Mouse (Mus musculus): ENCODE measurements around the gene Col9a2. TPM values are rescaled to one million over a fixed set of nuclear protein-coding genes. Genes with fewer than 3 reads are reported as not detected.

Gene Col9a2
- polyA plus RNA-seq (2014; fragmentation: Nextera tagmentation; extraction: Ambion mirVana): 7.7 and 8.6 TPM in 2 replicates

- no peaks in the 10 kb centered on the region for H3K36me3 ChIP-seq (ENCODE audit: control insufficient read depth, insufficient read depth, low read length)
- H3K9me3 ChIP-seq (ENCODE audit: control insufficient read depth, low read length): no peaks in the 10 kb centered on the region
- no peak within 1 kb of the TSS for H3K27ac ChIP-seq (ENCODE audit: low read depth)
- DNase-seq (ENCODE audit: low spot score) (peak; percentile 73), ATAC-seq (replicated peaks; ENCODE audit: low FRiP score, low TSS enrichment, low read depth) (no peak)
- WGBS: 3% methylated on average over 46 of the region's 46 CpGs
- peak within 1 kb of the TSS; percentile 79 for H3K4me2 ChIP-seq (ENCODE audit: low read length)
- H3K4me1 ChIP-seq (replicated peaks; ENCODE audit: control insufficient read depth, insufficient read depth, low read length): peaks cover 30% of the 10 kb centered on the region
- peaks cover 12% of the 10 kb centered on the region; the same call in 1 of the 2 replicates for H3K27me3 ChIP-seq (replicated peaks; ENCODE audit: control insufficient read depth, insufficient read depth, low read length)
- peak within 1 kb of the TSS; percentile 48 for H3K4me3 ChIP-seq (ENCODE audit: low read depth, low read length)
- H3K9ac ChIP-seq (ENCODE audit: low read length): peak within 1 kb of the TSS; percentile 55
Observed at GRCm38 (mm10) chr4:121039331-121040115, at the start of gene Col9a2. TSS of gene Col9a2 (plus strand) at chr4:121039385.

- Histone ChIP-seq H3K27ac (ENCODE audit: low read depth) (no peak overlapping the region), H3K4me1 (replicated peaks; ENCODE audit: control insufficient read depth, insufficient read depth, low read length) (no peaks in the 10 kb centered on the region), H3K36me3 (ENCODE audit: control insufficient read depth, insufficient read depth, low read length) (no peaks in the 10 kb centered on the region), H3K4me3 (ENCODE audit: low read depth, low read length) (no peak overlapping the region), H3K9ac (ENCODE audit: low read length) (no peak overlapping the region), H3K27me3 (replicated peaks; ENCODE audit: control insufficient read depth, insufficient read depth, low read length) (no peaks in the 10 kb centered on the region), H3K4me2 (ENCODE audit: low read length) (no peak overlapping the region), H3K9me3 (ENCODE audit: control insufficient read depth, low read length) (0 out of 2 replicates have a peak, but pooled peaks cover 2% of the 10 kb centered on the region)
- DNase-seq (ENCODE audit: low spot score) (no peak), ATAC-seq (replicated peaks; ENCODE audit: low FRiP score, low TSS enrichment, low read depth) (no peak)
- WGBS: 75% methylated on average over 2 of the region's 2 CpGs
Observed at GRCm38 (mm10) chr4:120992284-120992683, 46.9 kb upstream of the Col9a2 start.

DNA sequence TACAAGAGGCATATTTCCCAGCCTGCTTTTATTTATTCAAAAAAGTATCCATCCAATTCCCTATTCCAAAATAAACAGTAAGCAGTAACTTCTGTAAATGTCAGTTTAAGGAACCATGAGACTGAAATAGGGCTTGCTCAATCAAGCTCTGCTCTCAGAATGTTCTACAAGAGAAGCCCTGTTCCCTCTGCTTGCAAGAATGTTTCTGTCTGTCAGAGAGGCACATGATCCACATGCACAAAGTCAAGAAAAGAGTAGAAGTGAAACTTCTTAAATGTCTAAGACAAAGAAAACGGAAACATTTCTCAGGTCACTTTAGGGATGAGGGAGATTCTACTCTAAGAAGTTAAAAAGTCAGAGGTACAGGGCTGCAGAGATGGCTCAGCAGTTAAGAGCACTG, 46.2 kb upstream of the Col9a2 start:
- H3K36me3 ChIP-seq (ENCODE audit: control insufficient read depth, insufficient read depth, low read length): no peaks in the 10 kb centered on the region
- H3K4me3 ChIP-seq (ENCODE audit: low read depth, low read length): no peak overlapping the region
- H3K9me3 ChIP-seq (ENCODE audit: control insufficient read depth, low read length): 0 out of 2 replicates have a peak, but pooled peaks cover 2% of the 10 kb centered on the region
- no peak overlapping the region for H3K9ac ChIP-seq (ENCODE audit: low read length)
- WGBS: 83% methylated on average over 1 of the region's 1 CpGs
- ATAC-seq (replicated peaks; ENCODE audit: low FRiP score, low TSS enrichment, low read depth): no peak
- no peaks in the 10 kb centered on the region for H3K27me3 ChIP-seq (replicated peaks; ENCODE audit: control insufficient read depth, insufficient read depth, low read length)
- no peaks in the 10 kb centered on the region for H3K4me1 ChIP-seq (replicated peaks; ENCODE audit: control insufficient read depth, insufficient read depth, low read length)
- DNase-seq (ENCODE audit: low spot score): no peak
- no peak overlapping the region for H3K27ac ChIP-seq (ENCODE audit: low read depth)
- no peak overlapping the region for H3K4me2 ChIP-seq (ENCODE audit: low read length)

- H3K4me1 ChIP-seq (replicated peaks; ENCODE audit: control insufficient read depth, insufficient read depth, low read length): no peaks in the 10 kb centered on the region
Observed at GRCm38 (mm10) chr4:120995911-120996310, 43.3 kb upstream of the Col9a2 start.

DNA sequence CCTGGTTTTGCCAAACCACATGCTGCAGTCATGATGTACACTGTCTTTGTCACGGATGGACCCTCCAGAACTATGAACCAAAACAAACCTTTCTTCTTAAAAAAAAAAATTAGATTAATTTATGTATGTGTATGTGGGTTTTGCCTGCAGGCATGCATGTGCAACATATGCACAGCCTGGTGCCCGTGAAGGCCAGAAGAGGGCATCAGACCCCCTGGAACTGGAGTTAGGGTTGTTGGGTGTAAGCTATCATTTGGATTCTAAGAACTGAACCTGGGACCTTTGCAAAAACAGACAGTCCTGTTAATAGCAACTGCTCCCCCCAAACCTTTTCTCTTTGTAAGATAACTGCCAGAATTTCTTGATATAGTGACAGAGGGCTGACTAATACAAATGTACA, 38.1 kb upstream of the Col9a2 start:
- Histone ChIP-seq H3K36me3 (ENCODE audit: control insufficient read depth, insufficient read depth, low read length) (no peaks in the 10 kb centered on the region), H3K4me1 (replicated peaks; ENCODE audit: control insufficient read depth, insufficient read depth, low read length) (peaks cover 33% of the 10 kb centered on the region), H3K4me2 (ENCODE audit: low read length) (no peak overlapping the region), H3K9me3 (ENCODE audit: control insufficient read depth, low read length) (no peaks in the 10 kb centered on the region), H3K4me3 (ENCODE audit: low read depth, low read length) (no peak overlapping the region), H3K9ac (ENCODE audit: low read length) (no peak overlapping the region), H3K27me3 (replicated peaks; ENCODE audit: control insufficient read depth, insufficient read depth, low read length) (no peaks in the 10 kb centered on the region), H3K27ac (ENCODE audit: low read depth) (no peak overlapping the region)
- 78% methylated on average over 2 of the region's 2 CpGs for WGBS
- DNase-seq (ENCODE audit: low spot score): no peak
- ATAC-seq (replicated peaks; ENCODE audit: low FRiP score, low TSS enrichment, low read depth): no peak

More at GRCm38 (mm10) chr4:120995911-120996310, 43.3 kb upstream of the Col9a2 start:
- DNase-seq (ENCODE audit: low spot score): no peak
- no peak overlapping the region for H3K9ac ChIP-seq (ENCODE audit: low read length)
- no peak overlapping the region for H3K4me2 ChIP-seq (ENCODE audit: low read length)
- 80% methylated on average over 1 of the region's 1 CpGs for WGBS
- H3K9me3 ChIP-seq (ENCODE audit: control insufficient read depth, low read length): no peaks in the 10 kb centered on the region
- no peaks in the 10 kb centered on the region for H3K36me3 ChIP-seq (ENCODE audit: control insufficient read depth, insufficient read depth, low read length)
- no peak overlapping the region for H3K4me3 ChIP-seq (ENCODE audit: low read depth, low read length)
- no peak for ATAC-seq (replicated peaks; ENCODE audit: low FRiP score, low TSS enrichment, low read depth)
- H3K27ac ChIP-seq (ENCODE audit: low read depth): no peak overlapping the region
- H3K27me3 ChIP-seq (replicated peaks; ENCODE audit: control insufficient read depth, insufficient read depth, low read length): no peaks in the 10 kb centered on the region

DNA sequence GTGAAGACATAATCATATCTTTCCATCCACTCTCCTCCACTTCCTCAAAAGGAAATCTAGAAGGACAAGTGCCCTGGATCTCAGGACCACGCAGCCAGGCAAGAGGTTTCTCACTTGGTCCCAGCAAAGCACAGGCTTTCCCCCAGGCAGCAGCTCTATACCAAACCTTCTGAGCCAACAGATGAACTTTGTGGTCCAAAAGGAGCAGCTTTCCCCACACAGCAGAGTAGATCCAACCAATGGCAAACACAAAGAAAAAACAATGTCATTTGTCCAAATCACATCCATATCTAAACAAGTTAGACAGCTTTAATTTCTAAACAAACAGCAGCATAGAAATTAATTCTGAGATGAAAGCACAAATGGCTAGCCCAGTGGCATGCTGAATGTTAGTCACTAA, 37.5 kb upstream of the Col9a2 start:
- Histone ChIP-seq H3K27me3 (replicated peaks; ENCODE audit: control insufficient read depth, insufficient read depth, low read length) (no peaks in the 10 kb centered on the region), H3K9me3 (ENCODE audit: control insufficient read depth, low read length) (no peaks in the 10 kb centered on the region), H3K4me3 (ENCODE audit: low read depth, low read length) (no peak overlapping the region), H3K36me3 (ENCODE audit: control insufficient read depth, insufficient read depth, low read length) (no peaks in the 10 kb centered on the region), H3K4me2 (ENCODE audit: low read length) (no peak overlapping the region), H3K9ac (ENCODE audit: low read length) (no peak overlapping the region), H3K4me1 (replicated peaks; ENCODE audit: control insufficient read depth, insufficient read depth, low read length) (peaks cover 33% of the 10 kb centered on the region), H3K27ac (ENCODE audit: low read depth) (no peak overlapping the region)
- 72% methylated on average over 1 of the region's 1 CpGs for WGBS
- no peak for ATAC-seq (replicated peaks; ENCODE audit: low FRiP score, low TSS enrichment, low read depth)
- DNase-seq (ENCODE audit: low spot score): no peak

DNA sequence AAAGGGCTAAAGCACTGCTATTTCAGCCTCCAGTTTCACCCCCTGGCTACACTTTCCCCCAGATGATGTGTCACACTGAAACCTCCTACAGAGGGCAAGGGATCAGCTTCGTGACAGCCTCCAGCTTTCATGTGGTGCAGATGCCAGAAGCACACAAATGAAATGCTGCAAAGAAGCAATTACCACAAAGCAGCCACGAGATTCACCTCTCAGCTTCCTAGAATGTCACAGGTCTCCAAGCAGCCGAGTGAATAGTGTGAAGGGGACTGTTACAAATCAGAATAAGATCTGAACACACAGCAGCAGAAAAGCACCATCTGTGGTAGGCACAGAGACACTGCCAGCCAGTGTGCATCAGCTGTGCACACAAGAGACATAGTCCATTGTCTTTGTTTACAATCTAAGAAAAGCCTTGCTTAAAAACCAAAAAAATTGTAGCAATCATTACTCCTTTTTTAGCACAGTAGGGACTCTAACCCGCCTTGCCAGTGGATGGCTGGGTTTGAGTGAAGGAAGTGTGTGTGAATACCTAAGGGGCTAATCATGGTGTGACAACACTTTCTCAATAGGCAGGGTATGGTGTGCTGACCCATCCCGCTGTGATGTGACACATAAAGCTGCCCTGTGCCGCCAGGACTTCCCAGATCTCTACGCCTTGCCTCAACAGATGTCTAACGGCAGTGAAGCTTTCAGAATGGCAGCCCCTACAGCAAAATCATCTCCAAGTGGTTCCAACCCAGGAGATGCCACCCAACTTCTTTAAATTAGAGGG, 36.6 kb upstream of the Col9a2 start:
- 30% methylated on average over 8 of the region's 8 CpGs for WGBS
- H3K4me3 ChIP-seq (ENCODE audit: low read depth, low read length): no peak overlapping the region
- H3K4me2 ChIP-seq (ENCODE audit: low read length): no peak overlapping the region
- no peaks in the 10 kb centered on the region for H3K27me3 ChIP-seq (replicated peaks; ENCODE audit: control insufficient read depth, insufficient read depth, low read length)
- peaks cover 33% of the 10 kb centered on the region for H3K4me1 ChIP-seq (replicated peaks; ENCODE audit: control insufficient read depth, insufficient read depth, low read length)
- no peak overlapping the region for H3K27ac ChIP-seq (ENCODE audit: low read depth)
- no peak overlapping the region for H3K9ac ChIP-seq (ENCODE audit: low read length)
- no peak for ATAC-seq (replicated peaks; ENCODE audit: low FRiP score, low TSS enrichment, low read depth)
- H3K36me3 ChIP-seq (ENCODE audit: control insufficient read depth, insufficient read depth, low read length): no peaks in the 10 kb centered on the region
- no peaks in the 10 kb centered on the region for H3K9me3 ChIP-seq (ENCODE audit: control insufficient read depth, low read length)
- no peak for DNase-seq (ENCODE audit: low spot score)

DNA sequence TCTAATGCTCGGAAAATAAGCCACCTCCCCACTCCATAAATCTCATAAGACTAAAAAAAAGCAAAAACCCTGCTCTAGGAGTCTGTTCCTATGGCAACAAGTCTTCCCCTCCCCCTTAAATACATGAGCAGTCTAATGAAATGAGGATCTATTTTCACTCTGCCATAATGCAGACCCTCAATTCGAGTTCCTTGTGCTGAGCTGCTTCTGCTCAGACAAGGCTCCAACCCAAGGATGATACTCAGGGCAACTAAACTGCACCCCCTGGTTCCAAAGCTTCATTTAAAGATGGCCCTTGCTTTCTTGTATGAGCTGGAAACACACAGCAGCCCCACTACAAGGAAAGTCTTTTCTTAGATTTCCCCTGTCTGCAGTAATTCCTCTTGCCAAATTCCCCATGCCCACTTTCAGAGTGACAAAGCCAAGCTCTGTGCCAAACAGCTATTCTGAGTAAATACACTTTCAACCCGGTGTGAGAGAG, 35.5 kb upstream of the Col9a2 start:
- Histone ChIP-seq H3K9me3 (ENCODE audit: control insufficient read depth, low read length) (no peaks in the 10 kb centered on the region), H3K36me3 (ENCODE audit: control insufficient read depth, insufficient read depth, low read length) (no peaks in the 10 kb centered on the region), H3K27ac (ENCODE audit: low read depth) (peak overlapping the region; percentile 49), H3K4me2 (ENCODE audit: low read length) (no peak overlapping the region), H3K4me3 (ENCODE audit: low read depth, low read length) (no peak overlapping the region), H3K4me1 (replicated peaks; ENCODE audit: control insufficient read depth, insufficient read depth, low read length) (peaks cover 36% of the 10 kb centered on the region), H3K27me3 (replicated peaks; ENCODE audit: control insufficient read depth, insufficient read depth, low read length) (no peaks in the 10 kb centered on the region), H3K9ac (ENCODE audit: low read length) (no peak overlapping the region)
- DNase-seq (ENCODE audit: low spot score) (no peak), ATAC-seq (replicated peaks; ENCODE audit: low FRiP score, low TSS enrichment, low read depth) (no peak)
- 19% methylated on average over 3 of the region's 3 CpGs for WGBS
